Mouse (Mus musculus) embryonic facial prominence, embryonic 12.5 days (tissue): Measurements from ENCODE around the gene Grip1. TPM values are rescaled to one million over a fixed set of nuclear protein-coding genes. Genes with fewer than 3 reads are reported as not detected.

Experiments
- ATAC-seq: fragments of 200-750 bp; cut with Nextera tagmentation; 2 replicates; pipeline ENCODE4 v1.8.0; 2017; ENCODE audit not compliant: insufficient number of reproducible peaks, insufficient read depth, low FRiP score, low TSS enrichment
- H3K27ac ChIP-seq: fragments of 300-500 bp; sonication (generic); 2 replicates; pipeline ENCODE4 v1.5.1; 2016; ENCODE audit warnings: mild to moderate bottlenecking
- H3K27me3 ChIP-seq: fragments of 300-500 bp; sonication (generic); 2 replicates; pipeline ENCODE4 v1.6.1; 2016; ENCODE audit warnings: mild to moderate bottlenecking, moderate library complexity
- H3K36me3 ChIP-seq: fragments of 300-500 bp; sonication (generic); 2 replicates; pipeline ENCODE4 v1.6.1; 2016; ENCODE audit warnings: mild to moderate bottlenecking
- H3K4me1 ChIP-seq: fragments of 300-500 bp; sonication (generic); 2 replicates; pipeline ENCODE4 v1.6.1; 2016
- H3K4me2 ChIP-seq: fragments of 300-500 bp; sonication (generic); replicated peaks from 2 replicates; pipeline ENCODE4 v1.6.1; 2016; ENCODE audit warnings: mild to moderate bottlenecking, moderate library complexity
- H3K4me3 ChIP-seq: fragments of 300-500 bp; sonication (generic); 2 replicates; pipeline ENCODE4 v1.5.1; 2016; ENCODE audit warnings: mild to moderate bottlenecking
- H3K9ac ChIP-seq: fragments of 300-500 bp; sonication (generic); 2 replicates; pipeline ENCODE4 v1.6.1; 2016; ENCODE audit warnings: mild to moderate bottlenecking, moderate library complexity
- H3K9me3 ChIP-seq: fragments of 300-500 bp; sonication (generic); 2 replicates; pipeline ENCODE4 v1.6.1; 2016; ENCODE audit warnings: mild to moderate bottlenecking, moderate library complexity
- WGBS: fragments of 180-500 bp; shearing (Covaris S2); methylation state at CpG from one replicate; pipeline ENCODE4 v1.1.7; 2016; 5-methylcytosine and 5-hydroxymethylcytosine counted together
- polyA plus RNA-seq: library from polyadenylated mRNA; unstranded; fragments of >200 nt; fragmentation: Nextera tagmentation; extraction: Ambion mirVana; gene quantifications from 2 replicates; pipeline ENCODE4 v1.2.1, GENCODE M21; 2016

Gene Grip1
- polyA plus RNA-seq, 1 experiment from 2014 or later, result 5.8 TPM

GRCm38 (mm10) chr10:119819740-119820139, 366.1 kb downstream of the Grip1 start:
- ATAC-seq, result no peak

GRCm38 (mm10) chr10:119820428-119820827, 366.8 kb downstream of the Grip1 start:
- H3K27ac ChIP-seq, result no peak overlapping the region
- no peak overlapping the region for H3K4me3 ChIP-seq
- no peaks in the 10 kb centered on the region for H3K36me3 ChIP-seq
- peaks cover 8% of the 10 kb centered on the region; the same call in 1 of the 2 replicates for H3K4me1 ChIP-seq
- ATAC-seq, result no peak
- H3K9ac ChIP-seq, result no peak overlapping the region
- H3K9me3 ChIP-seq, result no peaks in the 10 kb centered on the region
- no peak overlapping the region for H3K4me2 ChIP-seq
- 44% methylated on average over 4 of the region's 4 CpGs for WGBS
- H3K27me3 ChIP-seq, result no peaks in the 10 kb centered on the region

More at GRCm38 (mm10) chr10:119819740-119820139, 366.1 kb downstream of the Grip1 start:
- peaks cover 8% of the 10 kb centered on the region; the same call in 1 of the 2 replicates for H3K4me1 ChIP-seq
- no peak overlapping the region for H3K27ac ChIP-seq
- H3K9ac ChIP-seq, result no peak overlapping the region
- H3K4me3 ChIP-seq, result peak overlapping the region; percentile 22
- 25% methylated on average over 5 of the region's 5 CpGs for WGBS
- no peaks in the 10 kb centered on the region for H3K27me3 ChIP-seq
- H3K36me3 ChIP-seq, result no peaks in the 10 kb centered on the region
- H3K9me3 ChIP-seq, result no peaks in the 10 kb centered on the region
- H3K4me2 ChIP-seq, result peak overlapping the region; percentile 41

- 67% methylated on average over 7 of the region's 7 CpGs for WGBS
- no peak overlapping the region for H3K4me2 ChIP-seq
Measured at GRCm38 (mm10) chr10:119823691-119824090, 370.1 kb downstream of the Grip1 start.

DNA sequence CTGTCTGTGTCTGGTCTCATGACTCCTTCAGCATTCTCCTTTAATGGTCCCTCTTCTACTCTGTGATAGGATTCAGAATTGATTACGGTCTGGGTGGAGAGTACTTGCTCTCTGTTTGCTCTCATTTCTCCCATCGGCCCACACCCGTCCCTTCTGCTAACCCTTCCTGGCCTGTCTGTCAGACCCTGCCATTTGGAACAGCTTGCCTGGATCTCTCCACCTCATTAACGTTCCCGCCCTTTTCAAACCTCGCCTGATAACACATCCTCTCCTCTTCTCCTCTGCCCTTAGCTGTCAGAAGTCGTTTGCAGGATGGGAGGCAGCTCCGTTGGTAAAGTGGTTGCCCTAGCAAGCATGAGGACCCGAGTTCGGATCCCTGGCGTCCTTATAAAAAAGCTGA, 370.9 kb downstream of the Grip1 start:
- H3K9ac ChIP-seq, result no peak overlapping the region
- no peak for ATAC-seq
- no peak overlapping the region for H3K4me2 ChIP-seq
- no peaks in the 10 kb centered on the region for H3K36me3 ChIP-seq
- peaks cover 11% of the 10 kb centered on the region for H3K4me1 ChIP-seq
- WGBS, result 67% methylated on average over 11 of the region's 11 CpGs
- H3K9me3 ChIP-seq, result no peaks in the 10 kb centered on the region
- H3K27me3 ChIP-seq, result no peaks in the 10 kb centered on the region
- H3K4me3 ChIP-seq, result no peak overlapping the region
- no peak overlapping the region for H3K27ac ChIP-seq

More at GRCm38 (mm10) chr10:119823691-119824090, 370.1 kb downstream of the Grip1 start:
- Histone ChIP-seq H3K9me3 (no peaks in the 10 kb centered on the region), H3K9ac (no peak overlapping the region), H3K36me3 (no peaks in the 10 kb centered on the region), H3K4me3 (no peak overlapping the region), H3K27ac (no peak overlapping the region), H3K27me3 (no peaks in the 10 kb centered on the region), H3K4me1 (peaks cover 11% of the 10 kb centered on the region)
- no peak for ATAC-seq

- peaks cover 4% of the 10 kb centered on the region; the same call in 1 of the 2 replicates for H3K9me3 ChIP-seq
- 78% methylated on average over 6 of the region's 6 CpGs for WGBS
Measured at GRCm38 (mm10) chr10:119830388-119830956, 376.8 kb downstream of the Grip1 start.

DNA sequence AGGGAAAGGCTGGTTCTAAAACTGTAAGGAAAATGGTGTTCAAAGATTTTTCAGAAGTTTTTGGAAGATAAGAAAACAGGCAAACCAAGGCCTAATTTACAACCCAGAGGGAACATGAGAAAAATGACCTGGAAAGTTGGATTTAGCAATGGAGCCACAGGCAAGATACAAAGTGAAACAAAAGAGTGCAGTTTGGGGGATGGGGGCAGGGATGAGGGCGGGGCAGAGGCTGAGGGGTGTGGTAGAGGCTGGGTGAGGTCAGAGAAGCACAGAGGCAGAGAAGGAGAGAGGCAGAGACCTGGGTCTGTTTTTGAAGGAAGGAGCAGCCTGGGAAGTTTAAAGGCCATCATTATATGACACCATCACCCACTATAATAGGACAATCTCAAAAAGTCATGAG, 377.5 kb downstream of the Grip1 start:
- H3K9ac ChIP-seq, result no peak overlapping the region
- H3K4me1 ChIP-seq, result no peaks in the 10 kb centered on the region; the same call in 1 of the 2 replicates
- no peaks in the 10 kb centered on the region for H3K36me3 ChIP-seq
- H3K4me3 ChIP-seq, result no peak overlapping the region
- H3K4me2 ChIP-seq, result no peak overlapping the region
- H3K9me3 ChIP-seq, result peaks cover 4% of the 10 kb centered on the region; the same call in 1 of the 2 replicates
- no peaks in the 10 kb centered on the region for H3K27me3 ChIP-seq
- ATAC-seq, result no peak
- no peak overlapping the region for H3K27ac ChIP-seq
- 88% methylated on average over 1 of the region's 1 CpGs for WGBS

More at GRCm38 (mm10) chr10:119830388-119830956, 376.8 kb downstream of the Grip1 start:
- no peak for ATAC-seq
- Histone ChIP-seq H3K9ac (no peak overlapping the region), H3K4me1 (peaks cover 3% of the 10 kb centered on the region; the same call in 1 of the 2 replicates), H3K27ac (no peak overlapping the region), H3K36me3 (no peaks in the 10 kb centered on the region), H3K4me3 (no peak overlapping the region), H3K4me2 (no peak overlapping the region), H3K27me3 (no peaks in the 10 kb centered on the region)

DNA sequence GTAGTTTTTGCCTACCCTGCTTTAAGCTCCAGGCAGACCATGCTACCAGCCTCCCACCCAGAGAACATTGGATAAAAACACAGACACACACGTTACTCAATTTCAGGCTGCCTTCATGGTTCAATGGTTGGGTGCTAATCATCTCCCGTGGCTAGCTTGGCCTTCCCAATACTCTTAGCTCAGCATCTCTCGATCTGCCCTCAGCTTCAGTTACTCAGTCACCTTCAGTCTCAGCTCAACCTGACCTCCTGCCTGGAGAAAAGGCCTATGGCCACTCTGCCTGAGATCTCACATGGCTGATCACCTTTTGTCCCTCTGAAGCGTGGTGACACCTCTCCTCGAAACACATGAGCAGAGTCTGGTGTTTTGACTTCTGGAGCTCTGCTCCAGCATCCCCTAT, 379.7 kb downstream of the Grip1 start:
- no peak overlapping the region for H3K4me2 ChIP-seq
- WGBS, result 84% methylated on average over 5 of the region's 5 CpGs
- no peaks in the 10 kb centered on the region for H3K27me3 ChIP-seq
- peaks cover 4% of the 10 kb centered on the region; the same call in 1 of the 2 replicates for H3K9me3 ChIP-seq
- ATAC-seq, result no peak
- H3K4me3 ChIP-seq, result no peak overlapping the region
- H3K9ac ChIP-seq, result no peak overlapping the region
- H3K27ac ChIP-seq, result no peak overlapping the region
- H3K36me3 ChIP-seq, result no peaks in the 10 kb centered on the region
- H3K4me1 ChIP-seq, result no peaks in the 10 kb centered on the region

DNA sequence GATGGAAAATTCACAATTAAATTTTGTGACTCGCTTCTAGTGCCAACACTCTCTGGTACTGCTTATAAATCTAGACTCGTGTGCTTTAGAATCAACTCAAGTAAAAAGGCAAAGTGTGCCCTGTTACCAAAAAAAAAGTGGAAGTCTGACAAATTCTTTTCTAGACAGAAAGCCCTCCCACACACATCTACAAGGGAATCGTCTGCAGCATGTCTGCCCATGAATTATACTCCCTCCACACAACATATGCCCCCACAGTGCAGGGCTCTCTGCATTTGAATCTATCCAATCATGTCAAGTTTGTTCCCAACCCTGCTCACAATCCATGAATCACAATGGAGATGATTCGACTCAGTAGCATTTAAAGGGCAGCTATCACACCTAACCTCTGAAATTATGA, 380.5 kb downstream of the Grip1 start:
- no peaks in the 10 kb centered on the region for H3K36me3 ChIP-seq
- 78% methylated on average over 4 of the region's 4 CpGs for whole genome bisulfite sequencing
- H3K27ac ChIP-seq, result no peak overlapping the region
- H3K4me1 ChIP-seq, result no peaks in the 10 kb centered on the region
- no peak overlapping the region for H3K9ac ChIP-seq
- peaks cover 4% of the 10 kb centered on the region; the same call in 1 of the 2 replicates for H3K9me3 ChIP-seq
- ATAC-seq, result no peak
- H3K4me2 ChIP-seq, result no peak overlapping the region
- no peak overlapping the region for H3K4me3 ChIP-seq
- H3K27me3 ChIP-seq, result no peaks in the 10 kb centered on the region

DNA sequence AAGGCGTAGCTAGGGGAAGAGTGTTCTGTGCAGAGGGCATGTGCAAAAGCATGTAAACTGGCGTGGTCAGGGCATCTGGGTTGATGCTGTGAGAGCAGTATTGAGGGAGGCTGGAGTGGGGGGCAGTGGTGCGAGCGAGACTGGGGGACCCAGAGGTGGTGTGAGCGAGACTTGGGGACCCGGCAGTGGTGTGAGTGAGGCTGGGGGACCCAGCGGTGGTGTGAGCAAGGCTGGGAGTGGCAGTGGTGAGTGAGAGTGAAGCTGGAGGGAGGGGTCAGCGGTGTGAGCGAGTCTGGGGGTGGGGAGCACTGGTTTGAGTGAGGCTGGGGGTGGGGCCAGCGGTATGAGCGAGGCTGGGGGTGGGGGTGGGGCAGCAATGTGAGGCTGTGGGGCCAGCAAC, 386.0 kb downstream of the Grip1 start:
- Histone ChIP-seq H3K4me1 (no peaks in the 10 kb centered on the region), H3K9me3 (no peaks in the 10 kb centered on the region), H3K27me3 (no peaks in the 10 kb centered on the region), H3K27ac (no peak overlapping the region), H3K4me3 (no peak overlapping the region), H3K36me3 (no peaks in the 10 kb centered on the region), H3K4me2 (no peak overlapping the region), H3K9ac (no peak overlapping the region)
- ATAC-seq, result no peak
- 75% methylated on average over 11 of the region's 11 CpGs for WGBS

DNA sequence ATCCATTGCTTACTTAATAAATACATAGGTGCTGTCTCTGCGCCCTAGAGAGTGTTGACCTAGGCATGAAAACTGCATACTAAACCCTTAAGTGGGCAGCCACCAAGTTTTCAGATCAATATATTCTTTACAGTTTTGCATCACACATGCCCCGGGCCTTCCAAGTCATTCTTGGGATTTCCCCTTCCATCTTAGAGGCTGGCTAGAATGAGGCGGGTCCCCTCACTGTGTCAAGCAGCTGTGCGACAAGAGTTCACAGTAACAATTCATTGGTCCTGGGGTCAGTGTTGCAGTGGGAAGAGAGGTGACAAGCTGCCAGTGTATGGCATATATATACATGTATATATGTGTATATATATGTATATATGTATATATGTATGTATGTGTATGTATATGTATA, 388.4 kb downstream of the Grip1 start:
- Histone ChIP-seq H3K9me3 (no peaks in the 10 kb centered on the region), H3K36me3 (no peaks in the 10 kb centered on the region), H3K27me3 (no peaks in the 10 kb centered on the region), H3K4me1 (no peaks in the 10 kb centered on the region), H3K4me3 (no peak overlapping the region), H3K27ac (no peak overlapping the region), H3K9ac (no peak overlapping the region), H3K4me2 (no peak overlapping the region)
- ATAC-seq, result no peak
- WGBS, result 87% methylated on average over 4 of the region's 4 CpGs

- Histone ChIP-seq H3K27me3 (no peaks in the 10 kb centered on the region), H3K27ac (no peak overlapping the region), H3K36me3 (no peaks in the 10 kb centered on the region), H3K9ac (no peak overlapping the region), H3K9me3 (no peaks in the 10 kb centered on the region), H3K4me1 (no peaks in the 10 kb centered on the region), H3K4me2 (no peak overlapping the region), H3K4me3 (no peak overlapping the region)
- ATAC-seq, result no peak
- WGBS, result 78% methylated on average over 11 of the region's 11 CpGs
Measured at GRCm38 (mm10) chr10:119845705-119846410, 392.2 kb downstream of the Grip1 start.

DNA sequence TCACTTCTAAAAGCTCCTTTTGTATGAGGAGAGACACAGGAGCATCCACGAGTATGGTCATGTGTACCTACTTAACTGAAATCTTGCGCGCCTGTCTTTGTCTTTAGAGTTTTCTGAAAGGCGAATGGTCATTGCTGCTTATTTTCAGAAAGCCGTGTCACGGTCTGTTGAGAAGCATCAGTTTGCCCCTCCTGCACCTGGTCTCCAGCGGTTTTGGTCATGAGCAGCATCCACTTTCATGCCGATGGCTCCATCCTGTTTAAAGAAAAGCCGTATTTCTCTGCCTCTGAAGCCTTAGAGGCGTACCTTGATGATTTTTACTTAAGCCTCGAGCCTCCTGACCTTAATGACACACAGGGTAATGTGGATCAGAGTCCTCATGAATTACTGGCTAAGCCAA, 398.0 kb downstream of the Grip1 start:
- H3K4me3 ChIP-seq, result no peak overlapping the region
- H3K36me3 ChIP-seq, result no peaks in the 10 kb centered on the region
- H3K27ac ChIP-seq, result no peak overlapping the region
- H3K27me3 ChIP-seq, result no peaks in the 10 kb centered on the region
- H3K9ac ChIP-seq, result no peak overlapping the region
- WGBS, result 83% methylated on average over 11 of the region's 11 CpGs
- H3K4me2 ChIP-seq, result no peak overlapping the region
- ATAC-seq, result no peak
- H3K4me1 ChIP-seq, result no peaks in the 10 kb centered on the region; the same call in 1 of the 2 replicates
- no peaks in the 10 kb centered on the region for H3K9me3 ChIP-seq
